Mouse (Mus musculus) heart, postnatal 14 days (tissue): Measurements from ENCODE around the gene Mef2c. TPM values are rescaled to one million over a fixed set of nuclear protein-coding genes. Genes with fewer than 3 reads are reported as not detected.

Experiments
- DNase-seq, 2 experiments: peaks; one replicate each; pipeline ENCODE4 v3.0.0; 2021 to 2022
- intact Hi-C: fragments of 180-260 bp; cut with DNase I; formaldehyde crosslinking; loops from one replicate; pipeline ENCODE4 v1.15.1; 2025
- total RNA-seq, 2 experiments: library from RNA; stranded (reverse); gene quantifications; 2 replicates each; pipeline ENCODE4 v1.2.3; 2021

Mef2c gene
- total RNA-seq, 2 experiments from 2014 or later = 67.9 to 74.7 TPM

- DNase-seq = peak; percentile 10 to 60
- intact Hi-C loops = loop anchor here (10.0 kb wide), 1 partner anchor 79 kb away; no protein-coding TSS in a partner anchor
Measured at GRCm38 (mm10) chr13:83603373-83604265, 99.8 kb downstream of the Mef2c start.

- intact Hi-C loops = loop anchor here (10.0 kb wide), 1 partner anchor 80 kb away; no protein-coding TSS in a partner anchor
- DNase-seq = peak; percentile 66 to 75
Measured at GRCm38 (mm10) chr13:83604320-83604719, 100.5 kb downstream of the Mef2c start.

GRCm38 (mm10) chr13:83604785-83605184 is 101.0 kb downstream of the Mef2c start:
- DNase-seq = no peak
- intact Hi-C loops = loop anchor here (5.0 to 10.0 kb wide), 2 partner anchors 32 to 80 kb away; no protein-coding TSS in a partner anchor

GRCm38 (mm10) chr13:83607883-83608581 is 104.2 kb downstream of the Mef2c start:
- intact Hi-C loops = loop anchor here (2.0 to 10.0 kb wide), 3 partner anchors 36 to 83 kb away; no protein-coding TSS in a partner anchor
- DNase-seq = peak; percentile 17 to 33

GRCm38 (mm10) chr13:83608851-83609516 is 105.2 kb downstream of the Mef2c start:
- no peak for DNase-seq
- intact Hi-C loops = loop anchor here (2.0 to 10.0 kb wide), 3 partner anchors 37 to 84 kb away; no protein-coding TSS in a partner anchor

- no peak for DNase-seq
- intact Hi-C loops = loop anchor here (2.0 to 10.0 kb wide), 3 partner anchors 37 to 85 kb away; no protein-coding TSS in a partner anchor
Measured at GRCm38 (mm10) chr13:83609517-83609878, 105.7 kb downstream of the Mef2c start.

- intact Hi-C loops = no loop called here
- DNase-seq = no peak
Measured at GRCm38 (mm10) chr13:83610124-83610523, 106.3 kb downstream of the Mef2c start.

- intact Hi-C loops = no loop called here
- no peak for DNase-seq
Measured at GRCm38 (mm10) chr13:83612195-83612594, 108.4 kb downstream of the Mef2c start.

GRCm38 (mm10) chr13:83615875-83616274 is 112.0 kb downstream of the Mef2c start:
- intact Hi-C loops = no loop called here
- DNase-seq = no peak

GRCm38 (mm10) chr13:83624651-83625050 is 120.8 kb downstream of the Mef2c start:
- intact Hi-C loops = no loop called here
- DNase-seq = no peak

GRCm38 (mm10) chr13:83627429-83627828 is 123.6 kb downstream of the Mef2c start:
- intact Hi-C loops = no loop called here
- DNase-seq = no peak

GRCm38 (mm10) chr13:83628139-83628538 is 124.3 kb downstream of the Mef2c start:
- DNase-seq = no peak
- intact Hi-C loops = no loop called here

- no peak for DNase-seq
- intact Hi-C loops = no loop called here
Measured at GRCm38 (mm10) chr13:83633155-83633554, 129.3 kb downstream of the Mef2c start.

GRCm38 (mm10) chr13:83635218-83635617 is 131.4 kb downstream of the Mef2c start:
- no peak for DNase-seq
- intact Hi-C loops = no loop called here

- intact Hi-C loops = no loop called here
- no peak for DNase-seq
Measured at GRCm38 (mm10) chr13:83637666-83638065, 133.8 kb downstream of the Mef2c start.

- no peak for DNase-seq
- intact Hi-C loops = no loop called here
Measured at GRCm38 (mm10) chr13:83638735-83639134, 134.9 kb downstream of the Mef2c start.

GRCm38 (mm10) chr13:83649051-83649450 is 145.2 kb downstream of the Mef2c start:
- intact Hi-C loops = no loop called here
- no peak for DNase-seq

GRCm38 (mm10) chr13:83649795-83650476 is 146.1 kb downstream of the Mef2c start:
- DNase-seq = no peak
- intact Hi-C loops = loop anchor here (2.0 to 10.0 kb wide), 2 partner anchors 41 to 1155 kb away; no protein-coding TSS in a partner anchor

- intact Hi-C loops = loop anchor here (2.0 to 10.0 kb wide), 2 partner anchors 42 to 1156 kb away; no protein-coding TSS in a partner anchor
- DNase-seq = no peak
Measured at GRCm38 (mm10) chr13:83650807-83651206, 147.0 kb downstream of the Mef2c start.
